Mouse (Mus musculus): ENCODE data around the gene Serhl. TPM values are rescaled to one million over a fixed set of nuclear protein-coding genes. Genes with fewer than 3 reads are reported as not detected.
"Not testable (repeated sequence)": the region's sequence is repeated elsewhere in the genome, so short reads cannot be mapped to it uniquely, and the experiment has no call there.

Gene Serhl
- polyA plus RNA-seq, 1 experiment from 2014 or later: 60.9 TPM

DNA sequence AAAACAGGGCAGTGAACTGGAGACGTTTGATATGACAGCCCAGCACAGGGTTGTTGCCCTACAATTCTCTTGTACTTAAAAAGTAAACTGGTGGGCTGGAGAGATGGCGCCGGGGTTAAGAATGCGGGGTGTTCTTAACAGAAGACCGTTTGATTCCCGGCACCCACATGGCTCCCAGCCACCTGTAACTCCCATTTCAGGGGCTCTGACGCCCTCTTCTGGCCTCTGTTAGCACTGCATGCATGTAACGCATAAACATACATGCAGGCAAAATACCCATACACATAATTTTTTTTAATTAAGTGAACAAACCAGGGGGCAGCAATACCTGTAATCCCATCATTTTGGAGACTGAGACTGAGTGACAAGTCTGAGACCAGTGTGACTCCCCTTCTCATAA lies 31.8 kb upstream of the Serhl start:
- H3K27me3 ChIP-seq: 0 out of 2 replicates have a peak, but pooled peaks cover 3% of the 10 kb centered on the region
- no peak overlapping the region for H3K4me3 ChIP-seq
- no peaks in the 10 kb centered on the region for H3K9me3 ChIP-seq
- H3K4me2 ChIP-seq: no peak overlapping the region
- H3K36me3 ChIP-seq: no peaks in the 10 kb centered on the region
- H3K27ac ChIP-seq: no peak overlapping the region
- no peak for ATAC-seq (ENCODE audit: insufficient number of reproducible peaks, insufficient read depth, low FRiP score, low TSS enrichment, low read depth)
- H3K9ac ChIP-seq: no peak overlapping the region
- H3K4me1 ChIP-seq: peaks cover 33% of the 10 kb centered on the region
- WGBS: 72% methylated on average over 8 of the region's 8 CpGs

DNA sequence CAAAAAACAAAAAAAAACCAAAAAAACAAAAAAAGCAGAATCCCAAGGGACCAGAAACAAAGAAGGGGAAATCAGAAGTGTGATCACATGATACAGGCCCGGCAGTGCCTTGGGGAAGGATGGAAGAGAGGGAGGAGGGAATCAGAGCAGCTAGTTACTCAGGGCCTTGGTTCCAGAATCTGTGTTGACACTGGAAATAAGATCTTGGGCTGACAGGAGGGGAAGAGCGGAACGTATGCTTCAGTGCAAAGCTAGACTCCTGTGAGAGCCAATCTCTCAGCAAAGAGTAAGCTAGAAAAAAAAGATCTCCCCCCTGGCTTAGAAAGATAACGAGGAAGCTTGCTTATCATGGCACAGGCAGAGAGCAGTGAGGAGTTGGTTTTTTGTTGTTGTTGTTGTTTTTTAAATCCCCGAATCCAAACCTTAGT lies 30.1 kb upstream of the Serhl start:
- Histone ChIP-seq H3K4me2 (no peak overlapping the region), H3K27me3 (no peaks in the 10 kb centered on the region), H3K9me3 (no peaks in the 10 kb centered on the region), H3K4me3 (no peak overlapping the region), H3K4me1 (peaks cover 24% of the 10 kb centered on the region), H3K27ac (no peak overlapping the region), H3K9ac (0 out of 2 replicates have a peak overlapping the region, but pooled peaks have one; percentile 3), H3K36me3 (no peaks in the 10 kb centered on the region)
- 31% methylated on average over 5 of the region's 5 CpGs for WGBS
- ATAC-seq (ENCODE audit: insufficient number of reproducible peaks, insufficient read depth, low FRiP score, low TSS enrichment, low read depth): no peak

DNA sequence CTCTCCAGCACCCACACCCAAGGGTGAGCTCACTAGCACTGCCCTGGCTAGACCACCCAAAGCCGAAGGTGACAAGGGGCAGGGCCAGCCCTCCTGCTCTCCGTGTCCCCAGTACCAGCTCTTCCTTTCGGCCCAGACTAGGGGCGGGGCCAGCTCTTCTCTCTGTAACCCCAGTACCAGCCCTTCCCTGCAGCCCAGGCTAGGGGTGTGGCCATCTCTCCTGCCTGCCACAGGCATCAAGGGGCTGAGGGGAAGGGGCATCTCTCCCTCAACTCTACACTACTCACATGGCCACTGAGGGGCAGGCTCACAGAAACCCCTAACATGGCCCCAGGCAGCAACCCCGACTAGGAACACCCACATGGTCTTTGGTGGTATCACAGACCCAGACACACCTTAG lies 27.6 kb upstream of the Serhl start:
- Histone ChIP-seq H3K9ac (no peak overlapping the region), H3K9me3 (no peaks in the 10 kb centered on the region), H3K36me3 (no peaks in the 10 kb centered on the region), H3K4me3 (no peak overlapping the region), H3K27me3 (no peaks in the 10 kb centered on the region), H3K4me2 (no peak overlapping the region), H3K4me1 (peaks cover 21% of the 10 kb centered on the region), H3K27ac (no peak overlapping the region)
- 19% methylated on average over 5 of the region's 5 CpGs for WGBS
- peak; percentile 15; the same call in 1 of the 2 replicates for ATAC-seq (ENCODE audit: insufficient number of reproducible peaks, insufficient read depth, low FRiP score, low TSS enrichment, low read depth)

DNA sequence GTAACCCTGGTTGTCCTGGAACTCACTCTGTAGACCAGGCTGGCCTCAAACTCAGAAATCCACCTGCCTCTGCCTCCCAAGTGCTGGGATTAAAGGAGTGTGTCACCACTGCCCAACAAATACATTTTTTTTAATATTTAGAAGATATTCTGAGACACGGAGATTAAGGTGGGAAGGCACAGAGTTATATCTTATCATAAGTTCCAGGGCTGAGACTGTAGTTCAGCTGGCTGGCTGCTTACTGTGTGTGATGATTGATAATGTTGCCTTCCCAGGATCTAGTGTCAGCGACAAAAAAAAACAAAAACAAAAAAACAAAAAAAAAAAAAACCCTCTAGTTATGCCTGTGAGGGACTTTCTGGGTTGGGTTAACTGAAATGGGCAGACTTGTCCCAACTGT lies 26.7 kb upstream of the Serhl start:
- 94% methylated on average over 2 of the region's 2 CpGs for WGBS
- not testable (repeated sequence) for H3K9me3 ChIP-seq; H3K36me3 ChIP-seq; H3K27me3 ChIP-seq; H3K4me2 ChIP-seq; H3K9ac ChIP-seq; H3K27ac ChIP-seq; ATAC-seq (ENCODE audit: insufficient number of reproducible peaks, insufficient read depth, low FRiP score, low TSS enrichment, low read depth); H3K4me3 ChIP-seq
- H3K4me1 ChIP-seq: peaks cover 16% of the 10 kb centered on the region; the same call in 1 of the 2 replicates

DNA sequence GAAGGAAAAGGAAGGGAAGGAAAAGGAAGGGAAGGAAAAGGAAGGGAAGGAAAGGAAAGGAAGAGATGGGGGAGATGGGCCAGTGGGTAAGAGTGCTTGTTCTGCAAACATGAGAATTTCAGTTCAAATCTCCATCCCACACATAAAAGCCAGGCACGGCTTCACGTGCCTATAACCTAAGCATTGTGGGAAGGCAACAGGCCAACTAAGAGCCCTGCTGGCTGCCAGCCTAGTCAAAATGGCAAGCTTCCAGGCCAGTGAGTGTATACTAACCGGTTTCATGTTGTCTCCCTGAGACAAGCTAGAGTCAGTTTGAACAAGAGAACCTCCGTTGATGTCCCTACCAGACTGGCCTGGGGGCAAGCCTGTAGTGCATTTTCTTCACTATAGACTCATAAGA lies 23.8 kb upstream of the Serhl start:
- no peaks in the 10 kb centered on the region for H3K9me3 ChIP-seq
- H3K4me2 ChIP-seq: no peak overlapping the region
- no peaks in the 10 kb centered on the region for H3K27me3 ChIP-seq
- WGBS: 51% methylated on average over 4 of the region's 4 CpGs
- no peak overlapping the region for H3K4me3 ChIP-seq
- no peak overlapping the region; the same call in 1 of the 2 replicates for H3K27ac ChIP-seq
- H3K9ac ChIP-seq: no peak overlapping the region
- no peak for ATAC-seq (ENCODE audit: insufficient number of reproducible peaks, insufficient read depth, low FRiP score, low TSS enrichment, low read depth)
- no peaks in the 10 kb centered on the region for H3K36me3 ChIP-seq
- H3K4me1 ChIP-seq: peaks cover 13% of the 10 kb centered on the region; the same call in 1 of the 2 replicates

DNA sequence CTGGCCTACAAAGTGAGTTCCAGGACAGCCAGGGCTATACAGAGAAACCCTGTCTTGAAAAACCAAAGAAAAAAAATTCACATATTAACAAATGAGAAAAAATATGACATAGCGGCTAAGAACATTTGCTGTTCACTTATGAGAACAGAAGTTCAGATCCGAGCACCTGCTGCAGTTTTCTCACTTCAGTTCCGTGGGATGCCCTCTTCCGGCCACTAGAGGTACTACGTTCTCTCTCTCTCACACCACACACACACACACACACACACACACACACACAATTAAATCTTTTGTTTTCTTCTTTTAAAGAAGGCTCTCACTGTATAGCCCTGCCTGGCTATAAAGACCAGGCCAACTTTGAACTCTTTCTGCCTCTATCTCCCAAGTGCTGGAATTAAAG lies 21.0 kb upstream of the Serhl start:
- Histone ChIP-seq H3K27ac (no peak overlapping the region), H3K9me3 (no peaks in the 10 kb centered on the region), H3K4me1 (peaks cover 10% of the 10 kb centered on the region), H3K4me2 (no peak overlapping the region), H3K9ac (no peak overlapping the region), H3K4me3 (no peak overlapping the region), H3K27me3 (no peaks in the 10 kb centered on the region), H3K36me3 (no peaks in the 10 kb centered on the region)
- ATAC-seq (ENCODE audit: insufficient number of reproducible peaks, insufficient read depth, low FRiP score, low TSS enrichment, low read depth): no peak
- WGBS: 88% methylated on average over 5 of the region's 5 CpGs

DNA sequence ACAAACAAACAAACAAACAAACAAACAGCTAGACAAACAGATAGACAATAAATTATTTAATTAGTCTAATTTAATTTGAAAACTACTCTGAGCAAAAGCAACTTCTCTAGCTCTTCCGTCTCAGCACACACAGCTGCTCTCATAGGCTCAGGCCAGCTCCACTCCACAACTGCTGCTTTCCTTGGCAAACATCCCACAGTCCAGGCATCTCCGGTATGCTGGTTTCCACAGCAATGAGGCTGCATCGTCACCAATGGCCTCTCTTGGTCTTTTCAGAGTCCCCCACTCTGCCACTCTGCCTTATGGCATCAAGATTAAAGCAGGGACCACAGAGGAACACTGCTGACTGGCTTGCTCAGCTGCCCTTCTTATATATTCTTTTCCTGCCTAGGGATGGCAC lies 18.4 kb upstream of the Serhl start:
- Histone ChIP-seq H3K36me3 (no peaks in the 10 kb centered on the region), H3K27me3 (no peaks in the 10 kb centered on the region), H3K4me1 (peaks cover 5% of the 10 kb centered on the region; the same call in 1 of the 2 replicates), H3K9ac (no peak overlapping the region), H3K4me3 (no peak overlapping the region), H3K27ac (no peak overlapping the region; the same call in 1 of the 2 replicates), H3K4me2 (no peak overlapping the region), H3K9me3 (no peaks in the 10 kb centered on the region)
- no peak for ATAC-seq (ENCODE audit: insufficient number of reproducible peaks, insufficient read depth, low FRiP score, low TSS enrichment, low read depth)
- 42% methylated on average over 3 of the region's 3 CpGs for WGBS

DNA sequence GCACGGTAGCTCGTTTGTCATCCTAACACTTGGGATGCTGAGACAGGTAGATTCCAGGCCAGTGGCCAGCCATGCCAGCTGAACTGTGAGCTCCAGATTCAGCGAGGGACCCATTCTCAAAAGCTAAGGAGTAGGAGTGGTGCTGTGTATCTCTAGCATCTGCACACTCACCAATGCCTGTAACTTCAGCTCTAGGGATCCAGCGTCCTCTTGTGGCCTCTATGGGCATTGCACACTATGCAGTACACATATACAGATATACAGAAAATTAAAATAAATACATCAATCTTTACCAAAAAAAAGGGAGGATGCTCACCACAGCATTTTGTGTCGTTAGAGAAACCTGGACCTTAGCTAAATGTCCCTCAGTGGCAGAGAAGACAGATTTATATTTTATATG lies 17.6 kb upstream of the Serhl start:
- Histone ChIP-seq H3K4me2 (no peak overlapping the region), H3K4me3 (no peak overlapping the region), H3K36me3 (no peaks in the 10 kb centered on the region), H3K27ac (no peak overlapping the region), H3K27me3 (no peaks in the 10 kb centered on the region), H3K9me3 (no peaks in the 10 kb centered on the region), H3K9ac (no peak overlapping the region), H3K4me1 (peaks cover 5% of the 10 kb centered on the region; the same call in 1 of the 2 replicates)
- WGBS: 89% methylated on average over 5 of the region's 5 CpGs
- no peak for ATAC-seq (ENCODE audit: insufficient number of reproducible peaks, insufficient read depth, low FRiP score, low TSS enrichment, low read depth)

DNA sequence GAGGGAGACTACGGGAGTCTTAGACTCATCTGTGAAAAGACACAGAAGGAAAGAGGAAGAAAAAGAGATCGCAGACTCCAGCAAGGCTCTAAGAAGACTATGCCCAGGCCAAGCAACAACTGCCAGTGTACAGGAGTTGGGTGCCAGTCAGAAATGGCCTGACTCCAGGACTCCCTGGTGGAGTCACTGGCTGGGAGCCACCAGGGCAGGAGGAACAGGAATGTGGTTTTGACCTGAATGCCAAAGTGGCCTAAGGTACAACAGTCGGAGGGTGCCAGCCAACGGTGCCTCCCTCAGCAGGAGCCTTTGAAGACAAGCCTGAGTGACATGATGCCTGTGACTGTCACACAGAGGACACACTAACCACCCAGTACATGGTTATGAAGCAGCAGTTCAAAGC lies 15.1 kb upstream of the Serhl start:
- Histone ChIP-seq H3K27me3 (no peaks in the 10 kb centered on the region), H3K9me3 (no peaks in the 10 kb centered on the region), H3K27ac (no peak overlapping the region), H3K9ac (no peak overlapping the region), H3K4me2 (no peak overlapping the region), H3K4me1 (peaks cover 5% of the 10 kb centered on the region; the same call in 1 of the 2 replicates), H3K36me3 (no peaks in the 10 kb centered on the region), H3K4me3 (no peak overlapping the region)
- WGBS: 86% methylated on average over 4 of the region's 4 CpGs
- ATAC-seq (ENCODE audit: insufficient number of reproducible peaks, insufficient read depth, low FRiP score, low TSS enrichment, low read depth): no peak

DNA sequence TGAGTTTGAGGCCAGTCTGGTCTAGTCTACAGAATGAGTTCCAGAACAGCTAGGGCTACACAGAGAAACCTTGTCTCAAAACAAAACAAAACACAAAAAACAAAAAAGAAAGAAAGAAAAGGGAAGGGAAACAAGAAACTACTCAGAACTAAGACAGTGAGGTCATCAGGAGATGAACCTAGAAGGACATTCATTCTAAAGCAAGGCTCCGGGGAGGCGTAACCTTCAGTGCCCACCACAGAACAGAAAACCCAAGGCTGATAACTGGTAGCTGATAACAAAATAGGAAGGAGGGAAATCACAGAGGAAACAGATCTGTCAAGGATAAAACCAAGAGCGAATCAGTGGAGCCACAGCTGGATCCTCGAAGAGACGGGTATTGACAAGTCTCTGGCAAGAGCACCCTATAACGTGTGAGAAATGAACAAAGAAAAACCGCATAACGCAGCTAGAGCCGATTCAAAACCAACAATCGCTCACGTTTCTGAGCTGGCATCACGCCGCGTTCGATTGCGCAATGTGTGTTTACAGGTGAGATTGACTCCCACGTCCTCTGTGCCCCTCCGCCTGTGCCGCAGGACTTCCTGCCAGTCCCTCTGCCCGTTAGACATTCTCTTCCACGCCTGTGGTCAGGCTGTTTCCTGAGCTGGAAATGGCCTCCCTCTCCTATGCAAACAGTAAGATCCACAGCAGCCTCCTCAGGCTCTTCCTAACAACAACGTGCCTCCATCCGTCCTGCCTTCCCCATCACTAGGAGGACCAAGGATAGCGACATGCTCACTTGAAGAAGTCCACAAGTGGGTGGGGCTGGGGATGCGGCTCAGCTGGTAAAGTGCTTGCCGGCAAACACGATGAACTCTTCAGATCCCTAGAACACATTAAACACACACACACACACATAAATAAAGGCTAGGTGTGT lies 13.4 kb upstream of the Serhl start:
- Histone ChIP-seq H3K27ac (no peak overlapping the region), H3K9ac (no peak overlapping the region), H3K9me3 (no peaks in the 10 kb centered on the region), H3K4me1 (peaks cover 2% of the 10 kb centered on the region; the same call in 1 of the 2 replicates), H3K4me2 (no peak overlapping the region), H3K36me3 (no peaks in the 10 kb centered on the region), H3K27me3 (no peaks in the 10 kb centered on the region), H3K4me3 (no peak overlapping the region)
- ATAC-seq (ENCODE audit: insufficient number of reproducible peaks, insufficient read depth, low FRiP score, low TSS enrichment, low read depth): no peak
- 64% methylated on average over 27 of the region's 27 CpGs for WGBS

DNA sequence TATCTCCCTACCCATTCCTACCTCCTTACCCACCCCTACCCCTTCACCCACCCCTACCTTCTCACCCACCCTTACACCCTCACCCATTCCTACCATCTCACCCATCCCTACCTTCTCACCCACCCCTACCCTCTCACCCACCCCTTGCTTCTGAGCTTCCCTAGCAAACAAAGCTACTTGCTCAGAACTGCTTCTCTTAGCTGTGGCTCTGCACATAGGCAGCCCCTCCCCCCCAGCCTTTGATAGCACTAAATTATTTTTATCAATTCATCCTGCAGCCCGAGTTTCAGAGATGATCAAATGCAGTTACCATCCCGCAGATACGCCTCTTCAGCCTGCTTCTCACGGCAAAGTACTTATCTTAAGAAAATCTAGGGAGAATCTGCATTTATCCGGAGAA lies 5.8 kb upstream of the Serhl start:
- H3K9me3 ChIP-seq: no peaks in the 10 kb centered on the region
- no peak overlapping the region for H3K27ac ChIP-seq
- H3K9ac ChIP-seq: no peak overlapping the region
- H3K4me1 ChIP-seq: peaks cover 12% of the 10 kb centered on the region; the same call in 1 of the 2 replicates
- no peak for ATAC-seq (ENCODE audit: insufficient number of reproducible peaks, insufficient read depth, low FRiP score, low TSS enrichment, low read depth)
- no peak overlapping the region for H3K4me2 ChIP-seq
- peaks cover 18% of the 10 kb centered on the region for H3K27me3 ChIP-seq
- 49% methylated on average over 5 of the region's 5 CpGs for WGBS
- no peaks in the 10 kb centered on the region for H3K36me3 ChIP-seq
- H3K4me3 ChIP-seq: no peak overlapping the region

DNA sequence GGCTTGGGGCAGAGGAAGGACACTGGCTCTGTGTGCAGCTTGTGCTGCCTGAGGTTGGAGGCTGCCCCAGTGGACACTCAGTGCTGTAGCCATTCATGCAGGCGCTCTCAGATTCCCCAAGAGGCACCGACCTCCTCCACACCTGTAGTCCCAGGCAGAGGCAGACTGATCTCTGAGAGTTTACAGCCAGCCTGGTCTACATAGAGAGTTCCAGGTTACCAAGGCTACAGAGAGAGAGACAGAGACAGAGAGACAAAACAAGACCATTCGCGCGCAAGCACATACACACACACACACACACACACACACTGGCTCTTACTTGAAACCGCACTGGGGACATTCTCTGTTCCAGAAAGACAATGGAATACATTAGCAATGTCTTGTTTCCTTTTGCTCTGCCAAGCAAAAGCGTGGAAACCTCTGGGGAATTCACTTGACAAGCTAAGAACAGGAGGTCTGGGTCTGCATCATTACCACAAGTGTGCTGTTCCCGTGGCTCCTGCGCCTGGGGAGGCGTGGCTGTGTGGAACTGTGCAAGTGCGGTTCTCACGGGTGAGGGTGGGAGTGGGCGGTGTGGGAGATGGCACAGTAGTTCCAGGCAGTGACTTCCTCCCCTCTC lies 5.2 kb upstream of the Serhl start:
- peaks cover 24% of the 10 kb centered on the region for H3K27me3 ChIP-seq
- no peak overlapping the region for H3K27ac ChIP-seq
- WGBS: 45% methylated on average over 13 of the region's 13 CpGs
- H3K36me3 ChIP-seq: no peaks in the 10 kb centered on the region
- H3K4me2 ChIP-seq: no peak overlapping the region
- peaks cover 18% of the 10 kb centered on the region for H3K4me1 ChIP-seq
- H3K9ac ChIP-seq: no peak overlapping the region
- H3K9me3 ChIP-seq: no peaks in the 10 kb centered on the region
- no peak for ATAC-seq (ENCODE audit: insufficient number of reproducible peaks, insufficient read depth, low FRiP score, low TSS enrichment, low read depth)
- no peak overlapping the region for H3K4me3 ChIP-seq
